Mouse (Mus musculus) embryonic facial prominence, embryonic 11.5 days (tissue): ENCODE measurements at regions not wholly inside any gene's neighbourhood (a gene's known extent, or its start where the extent isn't known, plus 50 kb on each side); places are given as distances from the start of the nearest gene placed in this dataset.

Source experiments
- ATAC-seq: fragments of 200-750 bp; cut with Nextera tagmentation; replicated peaks from 2 replicates; pipeline ENCODE4 v1.8.0; 2017; ENCODE audit warnings: low read depth; ENCODE audit not compliant: insufficient number of reproducible peaks, low FRiP score, low TSS enrichment
- DNase-seq: peaks from one replicate; pipeline ENCODE4 v3.0.0-alpha.2; 2015; ENCODE audit warnings: low spot score
- H3K27ac ChIP-seq: fragments of 300-500 bp; sonication (generic); replicated peaks from 2 replicates; pipeline ENCODE4 v1.5.1; 2014; ENCODE audit warnings: mild to moderate bottlenecking, low read depth, low read length, control low read depth
- H3K27me3 ChIP-seq: fragments of 300-500 bp; sonication (generic); 2 replicates; pipeline ENCODE4 v1.6.1; 2014; ENCODE audit warnings: mild to moderate bottlenecking, low read length, moderate library complexity, mixed read lengths; ENCODE audit not compliant: control insufficient read depth, insufficient read depth
- H3K36me3 ChIP-seq: fragments of 300-500 bp; sonication (generic); replicated peaks from 2 replicates; pipeline ENCODE4 v1.6.1; 2014; ENCODE audit warnings: low read depth, mild to moderate bottlenecking, low read length, moderate library complexity, mixed read lengths; ENCODE audit not compliant: control insufficient read depth, insufficient read depth
- H3K4me1 ChIP-seq: fragments of 300-500 bp; sonication (generic); 2 replicates; pipeline ENCODE4 v1.6.1; 2014; ENCODE audit warnings: low read length, mixed read lengths; ENCODE audit not compliant: control insufficient read depth, insufficient read depth
- H3K4me2 ChIP-seq: fragments of 300-500 bp; sonication (generic); 2 replicates; pipeline ENCODE4 v1.6.1; 2014; ENCODE audit warnings: low read depth, mild to moderate bottlenecking, control low read depth, low read length, moderate library complexity
- H3K4me3 ChIP-seq: fragments of 300-500 bp; sonication (generic); 2 replicates; pipeline ENCODE4 v1.5.1; 2014; ENCODE audit warnings: low read depth, low read length, control low read depth
- H3K9ac ChIP-seq: fragments of 300-500 bp; sonication (generic); replicated peaks from 2 replicates; pipeline ENCODE4 v1.6.1; 2014; ENCODE audit warnings: mild to moderate bottlenecking, control low read depth, low read length
- H3K9me3 ChIP-seq: fragments of 300-500 bp; sonication (generic); replicated peaks from 2 replicates; pipeline ENCODE4 v1.6.1; 2016; ENCODE audit warnings: mild to moderate bottlenecking, low read length, inconsistent platforms, mixed read lengths; ENCODE audit not compliant: control insufficient read depth
- WGBS: fragments of 180-500 bp; shearing (Covaris S2); extraction: QIAGEN DNeasy Blood & Tissue Kit; methylation state at CpG from one replicate; pipeline ENCODE4 v1.1.7; 2014; 5-methylcytosine and 5-hydroxymethylcytosine counted together

GRCm38 (mm10) chr1:150251876-150252275, 67.3 kb upstream of the Pdc start:
- Histone ChIP-seq H3K27me3 (no peaks in the 10 kb centered on the region), H3K9me3 (no peaks in the 10 kb centered on the region), H3K4me3 (no peak overlapping the region), H3K27ac (no peak overlapping the region), H3K9ac (no peak overlapping the region), H3K4me1 (no peaks in the 10 kb centered on the region), H3K36me3 (no peaks in the 10 kb centered on the region), H3K4me2 (no peak overlapping the region)
- ATAC-seq (no peak), DNase-seq (no peak)
- WGBS, result 87% methylated on average over 3 of the region's 3 CpGs

- ATAC-seq (no peak), DNase-seq (peak; percentile 48)
- Histone ChIP-seq H3K9ac (no peak overlapping the region), H3K9me3 (no peaks in the 10 kb centered on the region), H3K4me2 (no peak overlapping the region), H3K27me3 (no peaks in the 10 kb centered on the region), H3K27ac (no peak overlapping the region), H3K4me3 (no peak overlapping the region), H3K36me3 (no peaks in the 10 kb centered on the region), H3K4me1 (no peaks in the 10 kb centered on the region)
- 70% methylated on average over 4 of the region's 4 CpGs for WGBS
Measured at GRCm38 (mm10) chr1:150257596-150257995, 61.6 kb upstream of the Pdc start.

DNA sequence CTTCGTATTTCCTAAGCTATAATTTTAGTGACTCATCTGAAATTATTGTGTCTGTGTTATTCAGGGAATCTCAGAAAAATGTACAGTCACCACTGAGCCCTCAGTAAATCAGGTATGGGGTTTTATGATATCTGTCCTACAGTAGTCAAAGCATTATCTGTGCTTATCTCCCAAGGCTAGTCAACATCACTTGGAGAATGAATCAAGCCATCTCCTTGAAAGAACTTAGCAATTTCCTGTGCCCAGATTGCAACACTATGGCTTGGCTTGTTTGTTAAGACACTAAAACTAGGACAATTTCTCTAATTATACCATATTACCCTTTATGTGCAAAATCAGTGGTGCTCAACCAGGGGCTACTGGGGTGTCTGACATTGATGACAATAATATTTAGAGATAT, 58.9 kb upstream of the Pdc start:
- H3K4me2 ChIP-seq, result no peak overlapping the region
- no peak overlapping the region for H3K9ac ChIP-seq
- H3K4me1 ChIP-seq, result no peaks in the 10 kb centered on the region
- WGBS, result 83% methylated on average over 1 of the region's 1 CpGs
- H3K27ac ChIP-seq, result no peak overlapping the region
- H3K9me3 ChIP-seq, result no peaks in the 10 kb centered on the region
- no peaks in the 10 kb centered on the region for H3K36me3 ChIP-seq
- H3K27me3 ChIP-seq, result no peaks in the 10 kb centered on the region
- ATAC-seq, result no peak
- no peak for DNase-seq
- H3K4me3 ChIP-seq, result no peak overlapping the region

DNA sequence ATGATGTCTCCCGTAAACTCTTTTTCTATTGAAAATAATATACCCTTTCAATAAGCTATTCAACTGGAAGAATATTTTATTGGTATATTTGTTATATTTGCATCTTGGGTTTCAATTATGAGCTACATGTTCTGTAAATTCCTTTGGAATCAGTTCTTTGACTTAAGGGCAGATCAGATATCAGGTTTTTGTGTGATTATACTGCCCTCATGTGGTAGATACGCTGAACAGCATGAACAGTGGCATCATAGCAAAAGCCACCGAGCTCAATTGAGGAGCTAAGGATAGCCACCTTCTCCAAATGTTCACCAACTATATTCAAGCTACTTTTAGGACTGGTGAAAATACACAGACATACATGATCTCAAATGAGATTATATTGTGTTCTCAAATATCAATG, 52.7 kb upstream of the Pdc start:
- Histone ChIP-seq H3K9me3 (no peaks in the 10 kb centered on the region), H3K4me2 (no peak overlapping the region), H3K27me3 (no peaks in the 10 kb centered on the region), H3K9ac (no peak overlapping the region), H3K36me3 (no peaks in the 10 kb centered on the region), H3K4me3 (no peak overlapping the region), H3K27ac (no peak overlapping the region), H3K4me1 (no peaks in the 10 kb centered on the region)
- 45% methylated on average over 3 of the region's 3 CpGs for WGBS
- DNase-seq (peak; percentile 60), ATAC-seq (no peak)

- H3K4me2 ChIP-seq, result no peak overlapping the region
- no peaks in the 10 kb centered on the region for H3K36me3 ChIP-seq
- DNase-seq (no peak), ATAC-seq (no peak)
- H3K9ac ChIP-seq, result no peak overlapping the region
- WGBS, result 79% methylated on average over 3 of the region's 3 CpGs
- H3K9me3 ChIP-seq, result no peaks in the 10 kb centered on the region
- no peak overlapping the region for H3K4me3 ChIP-seq
- no peaks in the 10 kb centered on the region for H3K27me3 ChIP-seq
- no peak overlapping the region for H3K27ac ChIP-seq
- H3K4me1 ChIP-seq, result no peaks in the 10 kb centered on the region
Measured at GRCm38 (mm10) chr1:150267003-150267402, 52.2 kb upstream of the Pdc start.
